22 mouse cellular contexts compared by ENCODE assay signal in genomic region chr4:94711002-94711401, GRCm38 (mm10). TPM values are rescaled to one million over a fixed set of nuclear protein-coding genes. Genes with fewer than 3 reads are reported as not detected.
"Had no signal": no experiment of that assay in that cellular context is flagged by ENCODE, and none has a peak within 500 bp of the region (broad histone marks: within the 10 kb centered on the region; RNA-seq: fewer than 3 reads in every experiment).

No protein-coding gene starts in this region.

- ATAC-seq: intestine, embryonic 16.5 days; liver, postnatal 0 days; lung, postnatal 0 days; midbrain, embryonic 15.5 days had no signal

- H3K9me3 ChIP-seq: limb, embryonic 12.5 days; limb, embryonic 15.5 days; midbrain, embryonic 12.5 days; midbrain, embryonic 15.5 days; neural tube, embryonic 12.5 days; neural tube, embryonic 15.5 days; stomach, embryonic 15.5 days had no signal

- H3K4me1 ChIP-seq: limb, embryonic 15.5 days; midbrain, embryonic 12.5 days; midbrain, embryonic 15.5 days; neural tube, embryonic 12.5 days; neural tube, embryonic 15.5 days; stomach, embryonic 15.5 days had no signal

- H3K27me3 ChIP-seq: limb, embryonic 12.5 days; limb, embryonic 15.5 days; midbrain, embryonic 12.5 days; midbrain, embryonic 15.5 days; neural tube, embryonic 12.5 days; neural tube, embryonic 15.5 days; stomach, embryonic 15.5 days had no signal

- DNase-seq: kidney, postnatal 25 days; layer of hippocampus, postnatal 36 days; left cerebral cortex, postnatal 4 days; liver, postnatal 0 days; lung, embryonic 14.5 days; right cerebral cortex, adult 18-20 months; right cerebral cortex, postnatal 14 days; right cerebral cortex, postnatal 4 days; thymus, postnatal 36 days had no signal

- H3K4me3 ChIP-seq: left cerebral cortex, adult 2 months; limb, embryonic 12.5 days; limb, embryonic 15.5 days; midbrain, embryonic 12.5 days; midbrain, embryonic 15.5 days; neural tube, embryonic 12.5 days; neural tube, embryonic 15.5 days; stomach, embryonic 15.5 days had no signal

- H3K9ac ChIP-seq: limb, embryonic 12.5 days; limb, embryonic 15.5 days; liver, embryonic 14.5 days; liver, postnatal 0 days; lung, embryonic 14.5 days; midbrain, embryonic 12.5 days; midbrain, embryonic 15.5 days; neural tube, embryonic 12.5 days; neural tube, embryonic 15.5 days; stomach, embryonic 15.5 days had no signal

- H3K36me3 ChIP-seq: limb, embryonic 12.5 days; limb, embryonic 15.5 days; midbrain, embryonic 12.5 days; midbrain, embryonic 15.5 days; neural tube, embryonic 12.5 days; neural tube, embryonic 15.5 days; stomach, embryonic 15.5 days had no signal

- H3K27ac ChIP-seq: kidney, postnatal 0 days; left cerebral cortex, adult 2 months; limb, embryonic 12.5 days; limb, embryonic 15.5 days; liver, embryonic 14.5 days; macrophage; midbrain, embryonic 12.5 days; midbrain, embryonic 15.5 days; neural tube, embryonic 12.5 days; neural tube, embryonic 15.5 days; stomach, embryonic 15.5 days had no signal

RNA-seq across cellular contexts. Expression of gene Tek, which starts 28.1 kb away (rescaled TPM):
- polyA plus RNA-seq: macrophage had no signal
